In genomic region chr2:70806020-70806419, GRCm38 (mm10) we compare ENCODE assay signal across 24 mouse cellular contexts.
"Had no signal": no experiment of that assay in that cellular context is flagged by ENCODE, and none has a peak within 500 bp of the region (broad histone marks: within the 10 kb centered on the region; RNA-seq: fewer than 3 reads in every experiment).

No protein-coding gene starts in this region.

- H3K27me3 ChIP-seq: heart, embryonic 12.5 days; hindbrain, embryonic 12.5 days; intestine, embryonic 15.5 days; limb, embryonic 12.5 days; liver, embryonic 13.5 days had no signal

- DNase-seq: gastrocnemius, adult 2 months; gastrocnemius, postnatal 10 days; gastrocnemius, postnatal 25 days; heart, adult 11 months; heart, adult 2 months; heart, postnatal 10 days; heart, postnatal 4 days; kidney, adult 18-20 months; kidney, adult 8-10 months; kidney, postnatal 10 days; kidney, postnatal 36 days; layer of hippocampus, adult 9-11 months; layer of hippocampus, postnatal 36 days; liver; liver, embryonic 13.5 days had no signal

- H3K36me3 ChIP-seq: intestine, embryonic 15.5 days had no signal

- H3K9me3 ChIP-seq: heart, embryonic 10.5 days; heart, embryonic 12.5 days; hindbrain, embryonic 10.5 days; intestine, embryonic 15.5 days; limb, embryonic 10.5 days; liver, embryonic 13.5 days had no signal

- H3K4me3 ChIP-seq: gastrocnemius, adult 2 months; heart, adult 2 months; heart, embryonic 10.5 days; heart, embryonic 12.5 days; hindbrain, embryonic 10.5 days; hindbrain, embryonic 12.5 days; intestine, embryonic 15.5 days; left cerebral cortex, adult 2 months; limb, embryonic 10.5 days; limb, embryonic 12.5 days; liver, embryonic 13.5 days had no signal

- H3K27ac ChIP-seq: gastrocnemius, adult 2 months; heart, adult 2 months; heart, embryonic 10.5 days; hindbrain, embryonic 10.5 days; hindbrain, embryonic 12.5 days; hindbrain, embryonic 14.5 days; intestine, embryonic 15.5 days; left cerebral cortex, adult 2 months; limb, embryonic 10.5 days; limb, embryonic 12.5 days; liver, embryonic 13.5 days had no signal

- H3K9ac ChIP-seq: heart, embryonic 12.5 days; hindbrain, embryonic 12.5 days; hindbrain, embryonic 14.5 days; intestine, embryonic 15.5 days; limb, embryonic 12.5 days; liver, embryonic 13.5 days had no signal
